Mouse (Mus musculus) lung, embryonic 14.5 days (tissue): ENCODE results near the gene Speer4f1. TPM values are rescaled to one million over a fixed set of nuclear protein-coding genes. Genes with fewer than 3 reads are reported as not detected.
"Not testable (repeated sequence)": the region's sequence is repeated elsewhere in the genome, so short reads cannot be mapped to it uniquely, and the experiment has no call there.

Experiments used
- ATAC-seq: fragments of 200-750 bp; cut with Nextera tagmentation; 2 replicates; pipeline ENCODE4 v1.8.0; 2017; ENCODE audit warnings: mild to moderate bottlenecking, moderate TSS enrichment, moderate library complexity; ENCODE audit not compliant: insufficient read depth
- DNase-seq: peaks from one replicate; pipeline ENCODE4 v3.0.0-alpha.2; 2015
- H3K27ac ChIP-seq: fragments of 300-500 bp; sonication (generic); 2 replicates; pipeline ENCODE4 v1.5.1; 2014; ENCODE audit warnings: low read depth, mild to moderate bottlenecking, moderate library complexity
- H3K27me3 ChIP-seq: fragments of 300-500 bp; sonication (generic); 2 replicates; pipeline ENCODE4 v1.6.1; 2014; ENCODE audit warnings: low read length, control low read depth; ENCODE audit not compliant: insufficient read depth
- H3K36me3 ChIP-seq: fragments of 300-500 bp; sonication (generic); 2 replicates; pipeline ENCODE4 v1.6.1; 2014; ENCODE audit warnings: control low read depth; ENCODE audit not compliant: insufficient read depth
- H3K4me1 ChIP-seq: fragments of 300-500 bp; sonication (generic); 2 replicates; pipeline ENCODE4 v1.6.1; 2014; ENCODE audit warnings: antibody characterized with exemption, control low read depth; ENCODE audit not compliant: insufficient read depth
- H3K4me2 ChIP-seq: fragments of 300-500 bp; sonication (generic); 2 replicates; pipeline ENCODE4 v1.6.1; 2014; ENCODE audit warnings: mild to moderate bottlenecking
- H3K4me3 ChIP-seq: fragments of 300-500 bp; sonication (generic); 2 replicates; pipeline ENCODE4 v1.5.1; 2014; ENCODE audit warnings: low read depth, low read length
- H3K9ac ChIP-seq: fragments of 300-500 bp; sonication (generic); 2 replicates; pipeline ENCODE4 v1.6.1; 2014
- H3K9me3 ChIP-seq: fragments of 300-500 bp; sonication (generic); 2 replicates; pipeline ENCODE4 v1.6.1; 2016; ENCODE audit warnings: low read depth, low read length, control low read depth
- CTCF ChIP-seq: IDR thresholded peaks from 2 replicates; pipeline ENCODE4 v1.5.1; 2016; ENCODE audit warnings: antibody characterized with exemption, low read depth
- WGBS: fragments of 180-500 bp; shearing (Covaris S2); extraction: QIAGEN DNeasy Blood & Tissue Kit; methylation state at CpG from one replicate; pipeline ENCODE4 v1.1.7; 2014; 5-methylcytosine and 5-hydroxymethylcytosine counted together
- polyA plus RNA-seq: library from polyadenylated mRNA; unstranded; fragments of >200 nt; fragmentation: Nextera tagmentation; extraction: Ambion mirVana; gene quantifications from 2 replicates; pipeline ENCODE4 v1.2.1, GENCODE M21; 2014

The Speer4f1 gene
- polyA plus RNA-seq, 1 experiment from 2014 or later = not detected

- Histone ChIP-seq H3K27ac (no peak overlapping the region), H3K9me3 (no peaks in the 10 kb centered on the region), H3K4me2 (no peak overlapping the region), H3K4me1 (no peaks in the 10 kb centered on the region), H3K27me3 (no peaks in the 10 kb centered on the region), H3K9ac (no peak overlapping the region), H3K4me3 (no peak overlapping the region), H3K36me3 (no peaks in the 10 kb centered on the region)
- ATAC-seq (no peak), DNase-seq (no peak)
- 60% methylated on average over 3 of the region's 3 CpGs for WGBS
- no peak for TF ChIP-seq CTCF
Observed at GRCm38 (mm10) chr5:17456671-17457070, 19.2 kb upstream of the Speer4f1 start.

GRCm38 (mm10) chr5:17468120-17468519 lies 7.8 kb upstream of the Speer4f1 start:
- not testable (repeated sequence) for H3K27me3 ChIP-seq, ATAC-seq, H3K4me3 ChIP-seq, H3K27ac ChIP-seq, H3K4me1 ChIP-seq, H3K36me3 ChIP-seq, H3K4me2 ChIP-seq, H3K9me3 ChIP-seq, H3K9ac ChIP-seq, DNase-seq
- WGBS = 66% methylated on average over 4 of the region's 4 CpGs

GRCm38 (mm10) chr5:17476476-17476875 lies 578 bp downstream of the Speer4f1 start:
- WGBS = 44% methylated on average over 1 of the region's 1 CpGs
- Histone ChIP-seq H3K4me3 (no peak overlapping the region), H3K4me1 (no peaks in the 10 kb centered on the region), H3K4me2 (no peak overlapping the region), H3K36me3 (no peaks in the 10 kb centered on the region), H3K27me3 (no peaks in the 10 kb centered on the region), H3K27ac (no peak overlapping the region), H3K9ac (no peak overlapping the region), H3K9me3 (no peaks in the 10 kb centered on the region)
- ATAC-seq (no peak), DNase-seq (no peak)
- TF ChIP-seq CTCF = no peak

GRCm38 (mm10) chr5:17489894-17490293 lies 14.0 kb downstream of the Speer4f1 start:
- H3K27me3 ChIP-seq = no peaks in the 10 kb centered on the region
- no peak for ATAC-seq
- no peak for TF ChIP-seq CTCF
- no peaks in the 10 kb centered on the region for H3K36me3 ChIP-seq
- H3K4me2 ChIP-seq = no peak overlapping the region
- no peaks in the 10 kb centered on the region for H3K4me1 ChIP-seq
- H3K9ac ChIP-seq = no peak overlapping the region
- 30% methylated on average over 1 of the region's 1 CpGs for WGBS
- H3K27ac ChIP-seq = no peak overlapping the region
- no peak for DNase-seq
- no peaks in the 10 kb centered on the region for H3K9me3 ChIP-seq
- no peak overlapping the region for H3K4me3 ChIP-seq

GRCm38 (mm10) chr5:17495616-17496015 lies 19.7 kb downstream of the Speer4f1 start:
- no peak overlapping the region for H3K9ac ChIP-seq
- no peaks in the 10 kb centered on the region for H3K9me3 ChIP-seq
- WGBS = 73% methylated on average over 2 of the region's 2 CpGs
- DNase-seq (no peak), ATAC-seq (no peak)
- no peak overlapping the region for H3K4me3 ChIP-seq
- no peak for TF ChIP-seq CTCF
- no peak overlapping the region for H3K27ac ChIP-seq
- H3K4me2 ChIP-seq = no peak overlapping the region
- no peaks in the 10 kb centered on the region for H3K27me3 ChIP-seq
- no peaks in the 10 kb centered on the region for H3K4me1 ChIP-seq
- no peaks in the 10 kb centered on the region for H3K36me3 ChIP-seq

GRCm38 (mm10) chr5:17496650-17497049 lies 20.8 kb downstream of the Speer4f1 start:
- Histone ChIP-seq H3K4me2 (no peak overlapping the region), H3K4me3 (no peak overlapping the region), H3K27ac (no peak overlapping the region), H3K9me3 (no peaks in the 10 kb centered on the region), H3K4me1 (no peaks in the 10 kb centered on the region), H3K27me3 (no peaks in the 10 kb centered on the region), H3K9ac (no peak overlapping the region), H3K36me3 (no peaks in the 10 kb centered on the region)
- DNase-seq (no peak), ATAC-seq (no peak)
- 66% methylated on average over 5 of the region's 5 CpGs for WGBS
- no peak for TF ChIP-seq CTCF

- ATAC-seq (no peak), DNase-seq (no peak)
- no peak overlapping the region for H3K4me3 ChIP-seq
- H3K4me1 ChIP-seq = no peaks in the 10 kb centered on the region
- no peak for TF ChIP-seq CTCF
- H3K27me3 ChIP-seq = no peaks in the 10 kb centered on the region
- no peaks in the 10 kb centered on the region for H3K9me3 ChIP-seq
- no peak overlapping the region for H3K27ac ChIP-seq
- no peak overlapping the region for H3K4me2 ChIP-seq
- 92% methylated on average over 1 of the region's 1 CpGs for WGBS
- H3K9ac ChIP-seq = no peak overlapping the region
- H3K36me3 ChIP-seq = no peaks in the 10 kb centered on the region
Observed at GRCm38 (mm10) chr5:17499873-17500329, 24.0 kb downstream of the Speer4f1 start.

GRCm38 (mm10) chr5:17500866-17501265 lies 25.0 kb downstream of the Speer4f1 start:
- WGBS = 68% methylated on average over 1 of the region's 1 CpGs

More at GRCm38 (mm10) chr5:17500866-17501265, 25.0 kb downstream of the Speer4f1 start:
- Histone ChIP-seq H3K4me1 (no peaks in the 10 kb centered on the region), H3K4me3 (no peak overlapping the region), H3K27me3 (no peaks in the 10 kb centered on the region), H3K36me3 (no peaks in the 10 kb centered on the region), H3K27ac (no peak overlapping the region), H3K9ac (no peak overlapping the region), H3K9me3 (no peaks in the 10 kb centered on the region), H3K4me2 (no peak overlapping the region)
- no peak for TF ChIP-seq CTCF
- DNase-seq (no peak), ATAC-seq (no peak)
